Mouse (Mus musculus): ENCODE data around the gene Gm49333.

Gene Gm49333

GRCm38 (mm10) chr16:20677974-20678675 lies 66.7 kb downstream of the Gm49333 start:
- peak; percentile 76 to 88 for DNase-seq (ENCODE audit: low spot score in 2 of 2)

GRCm38 (mm10) chr16:20690774-20691173 lies 79.4 kb downstream of the Gm49333 start:
- DNase-seq (ENCODE audit: low spot score in 2 of 2) = no peak

DNA sequence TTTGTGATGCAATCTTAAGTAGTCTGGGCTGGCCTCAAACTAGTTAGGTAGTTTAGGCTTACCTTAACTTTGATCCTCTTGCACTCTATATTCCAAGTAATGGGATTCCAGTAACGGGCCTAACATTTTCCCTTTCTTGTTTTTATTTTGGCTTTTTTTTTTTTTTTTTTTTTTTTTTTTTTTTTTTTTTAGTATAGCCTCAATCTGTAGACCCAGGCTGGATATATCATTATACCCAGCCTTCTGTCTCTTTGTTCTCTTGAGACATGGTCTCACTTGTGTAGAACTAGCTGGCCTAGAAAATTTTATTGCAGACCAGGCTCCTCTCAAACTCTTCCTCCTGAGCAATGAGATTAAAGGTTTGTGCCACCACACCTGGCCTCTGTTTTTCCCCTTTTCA lies 80.2 kb downstream of the Gm49333 start:
- DNase-seq (ENCODE audit: low spot score in 2 of 2) = no peak

DNA sequence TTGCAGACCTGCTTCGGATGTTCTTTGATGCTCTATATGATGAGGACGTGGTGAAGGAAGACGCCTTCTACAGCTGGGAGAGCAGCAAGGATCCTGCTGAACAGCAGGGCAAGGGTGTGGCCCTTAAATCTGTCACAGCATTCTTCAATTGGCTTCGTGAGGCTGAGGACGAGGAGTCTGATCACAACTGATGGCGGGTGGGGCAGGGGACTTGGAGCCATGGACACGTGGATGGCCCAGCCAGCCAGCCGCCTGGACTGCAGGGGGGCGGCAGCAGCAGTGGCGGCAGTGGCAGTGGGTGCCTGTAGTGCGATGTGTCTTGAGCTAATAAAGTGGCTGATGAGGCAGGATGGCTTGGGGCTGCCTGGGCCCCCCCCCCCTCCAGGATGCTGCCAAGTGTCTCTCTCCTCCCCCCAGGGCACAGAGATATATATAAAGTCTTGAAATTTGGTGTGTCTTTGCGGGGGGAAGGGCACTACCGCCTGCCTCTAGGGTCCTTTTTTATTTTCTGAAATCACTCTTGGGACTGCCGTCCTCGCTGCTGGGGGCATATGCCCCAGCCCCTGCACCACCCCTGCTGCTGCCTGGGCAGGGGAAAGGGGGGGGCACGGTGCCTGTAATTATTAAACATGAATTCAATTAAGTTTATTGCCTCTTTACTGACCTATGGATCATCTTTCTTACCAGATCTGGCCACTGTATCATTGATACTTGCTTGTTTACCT lies 81.0 kb downstream of the Gm49333 start:
- no peak for DNase-seq (ENCODE audit: low spot score in 2 of 2)

GRCm38 (mm10) chr16:20693111-20693701 lies 81.8 kb downstream of the Gm49333 start, which contains the start of gene Fam131a:
Fam131a (plus strand) TSS chr16:20693241.
- DNase-seq (ENCODE audit: low spot score in 2 of 2) = peak; percentile 82 to 88

DNA sequence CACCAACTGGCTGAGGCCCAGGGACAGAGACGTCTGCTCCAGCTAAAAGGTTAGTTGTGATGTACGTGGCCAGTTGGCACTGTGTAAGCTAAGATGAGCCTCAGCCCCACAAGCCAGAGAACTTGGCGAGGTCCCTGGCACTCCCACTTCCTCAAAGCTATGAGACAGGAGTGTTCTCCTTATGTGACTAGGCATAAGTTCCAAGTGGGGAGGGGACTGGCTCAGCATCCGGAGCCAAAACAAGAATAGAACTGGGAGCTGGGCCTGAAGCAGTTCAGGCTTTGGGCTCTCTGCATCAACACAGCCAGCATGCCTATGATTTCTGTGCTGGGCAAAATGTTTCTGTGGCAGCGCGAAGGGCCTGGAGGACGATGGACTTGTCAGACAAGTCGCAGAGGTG lies 83.4 kb downstream of the Gm49333 start:
- DNase-seq (ENCODE audit: low spot score in 2 of 2) = peak in 1 of 2 experiments; percentile 50

Measured in urinary bladder, postnatal 4 days (tissue).